Mouse (Mus musculus): ENCODE data around the gene Zfp366. TPM values are rescaled to one million over a fixed set of nuclear protein-coding genes. Genes with fewer than 3 reads are reported as not detected.
"Not testable (repeated sequence)": the region's sequence is repeated elsewhere in the genome, so short reads cannot be mapped to it uniquely, and the experiment has no call there.

Gene Zfp366
- polyA plus RNA-seq, 1 experiment = 0.01 TPM

GRCm38 (mm10) chr13:99169401-99169800, 15.2 kb upstream of the Zfp366 start:
- Histone ChIP-seq H3ac (ENCODE audit: control insufficient read depth, insufficient read length) (no peak overlapping the region), H3K79me2 (ENCODE audit: control insufficient read depth, insufficient read depth) (no peaks in the 10 kb centered on the region), H3K36me3 (ENCODE audit: control insufficient read depth, insufficient read depth) (no peaks in the 10 kb centered on the region), H3K4me2 (ENCODE audit: low read depth) (no peak overlapping the region), H3K4me3 (no peak overlapping the region), H3K27me3 (ENCODE audit: control insufficient read depth, insufficient read depth, insufficient read length) (no peaks in the 10 kb centered on the region)
- TF ChIP-seq TCF3 (IDR thresholded peaks at IDR 0.05; ENCODE audit: insufficient read length, low read depth) (no peak), POLR2AphosphoS2 (IDR thresholded peaks at IDR 0.05; ENCODE audit: insufficient read length, low read depth) (no peak), MYOD1 (IDR thresholded peaks at IDR 0.05; ENCODE audit: control insufficient read depth in 1 of 3, insufficient read length in 2 of 3, low read depth in 2 of 3) (no peak), POLR2A (IDR thresholded peaks at IDR 0.05; ENCODE audit: insufficient read length, low read depth) (no peak), TCF12 (IDR thresholded peaks at IDR 0.05; ENCODE audit: insufficient read depth, poor library complexity, severe bottlenecking) (no peak), REST (IDR thresholded peaks at IDR 0.05; ENCODE audit: insufficient read depth, insufficient read length) (no peak), MYOG (IDR thresholded peaks at IDR 0.05; ENCODE audit: control insufficient read depth in 1 of 3, insufficient read depth in 1 of 3, insufficient read length in 2 of 3, low read depth in 2 of 3) (no peak), SRF (IDR thresholded peaks at IDR 0.05; ENCODE audit: control insufficient read depth, insufficient read length, low read depth) (no peak), USF1 (IDR thresholded peaks at IDR 0.05; ENCODE audit: low read depth) (no peak), E2F4 (IDR thresholded peaks at IDR 0.05; ENCODE audit: insufficient read depth) (no peak), MAX (IDR thresholded peaks at IDR 0.05; ENCODE audit: low read depth) (no peak), CEBPB (IDR thresholded peaks at IDR 0.05; ENCODE audit: insufficient read depth, poor library complexity, severe bottlenecking) (no peak)

- H3ac ChIP-seq (ENCODE audit: control insufficient read depth, insufficient read length) = no peak overlapping the region
- peak overlapping the region; percentile 48 for H3K4me2 ChIP-seq (ENCODE audit: low read depth)
- no peaks in the 10 kb centered on the region for H3K36me3 ChIP-seq (ENCODE audit: control insufficient read depth, insufficient read depth)
- H3K4me3 ChIP-seq = no peak overlapping the region
- no peaks in the 10 kb centered on the region for H3K79me2 ChIP-seq (ENCODE audit: control insufficient read depth, insufficient read depth)
- TF ChIP-seq MYOD1 (IDR thresholded peaks at IDR 0.05; ENCODE audit: control insufficient read depth in 1 of 3, insufficient read length in 2 of 3, low read depth in 2 of 3) = no peak
- no peak for TF ChIP-seq POLR2A (IDR thresholded peaks at IDR 0.05; ENCODE audit: insufficient read length, low read depth)
- no peak for TF ChIP-seq CEBPB (IDR thresholded peaks at IDR 0.05; ENCODE audit: insufficient read depth, poor library complexity, severe bottlenecking)
- no peak for TF ChIP-seq MAX (IDR thresholded peaks at IDR 0.05; ENCODE audit: low read depth)
- TF ChIP-seq REST (IDR thresholded peaks at IDR 0.05; ENCODE audit: insufficient read depth, insufficient read length) = no peak
- TF ChIP-seq TCF12 (IDR thresholded peaks at IDR 0.05; ENCODE audit: insufficient read depth, poor library complexity, severe bottlenecking) = no peak
- TF ChIP-seq POLR2AphosphoS2 (IDR thresholded peaks at IDR 0.05; ENCODE audit: insufficient read length, low read depth) = no peak
- no peak for TF ChIP-seq USF1 (IDR thresholded peaks at IDR 0.05; ENCODE audit: low read depth)
- no peak for TF ChIP-seq E2F4 (IDR thresholded peaks at IDR 0.05; ENCODE audit: insufficient read depth)
- TF ChIP-seq SRF (IDR thresholded peaks at IDR 0.05; ENCODE audit: control insufficient read depth, insufficient read length, low read depth) = no peak
- no peak for TF ChIP-seq TCF3 (IDR thresholded peaks at IDR 0.05; ENCODE audit: insufficient read length, low read depth)
- TF ChIP-seq MYOG (IDR thresholded peaks at IDR 0.05; ENCODE audit: control insufficient read depth in 1 of 3, insufficient read depth in 1 of 3, insufficient read length in 2 of 3, low read depth in 2 of 3) = no peak
- H3K27me3 ChIP-seq (ENCODE audit: control insufficient read depth, insufficient read depth, insufficient read length) = no peaks in the 10 kb centered on the region
Measured at GRCm38 (mm10) chr13:99170337-99170736, 14.3 kb upstream of the Zfp366 start.

- Histone ChIP-seq H3K79me2 (ENCODE audit: control insufficient read depth, insufficient read depth) (no peaks in the 10 kb centered on the region), H3K27me3 (ENCODE audit: control insufficient read depth, insufficient read depth, insufficient read length) (no peaks in the 10 kb centered on the region), H3K36me3 (ENCODE audit: control insufficient read depth, insufficient read depth) (no peaks in the 10 kb centered on the region), H3K4me2 (ENCODE audit: low read depth) (no peak overlapping the region), H3ac (ENCODE audit: control insufficient read depth, insufficient read length) (no peak overlapping the region), H3K4me3 (no peak overlapping the region)
- TF ChIP-seq POLR2A (IDR thresholded peaks at IDR 0.05; ENCODE audit: insufficient read length, low read depth) = no peak
- TF ChIP-seq SRF (IDR thresholded peaks at IDR 0.05; ENCODE audit: control insufficient read depth, insufficient read length, low read depth) = no peak
- TF ChIP-seq E2F4 (IDR thresholded peaks at IDR 0.05; ENCODE audit: insufficient read depth) = no peak
- TF ChIP-seq POLR2AphosphoS2 (IDR thresholded peaks at IDR 0.05; ENCODE audit: insufficient read length, low read depth) = no peak
- TF ChIP-seq MYOG (IDR thresholded peaks at IDR 0.05; ENCODE audit: control insufficient read depth in 1 of 3, insufficient read depth in 1 of 3, insufficient read length in 2 of 3, low read depth in 2 of 3) = no peak
Measured at GRCm38 (mm10) chr13:99173849-99174248, 10.8 kb upstream of the Zfp366 start.

GRCm38 (mm10) chr13:99182828-99183227, 1.8 kb upstream of the Zfp366 start:
- H3ac ChIP-seq (ENCODE audit: control insufficient read depth, insufficient read length); H3K36me3 ChIP-seq (ENCODE audit: control insufficient read depth, insufficient read depth); H3K4me2 ChIP-seq (ENCODE audit: low read depth); H3K79me2 ChIP-seq (ENCODE audit: control insufficient read depth, insufficient read depth); H3K27me3 ChIP-seq (ENCODE audit: control insufficient read depth, insufficient read depth, insufficient read length); H3K4me3 ChIP-seq: not testable (repeated sequence)

- Histone ChIP-seq H3K79me2 (ENCODE audit: control insufficient read depth, insufficient read depth) (no peaks in the 10 kb centered on the region), H3ac (ENCODE audit: control insufficient read depth, insufficient read length) (no peak overlapping the region), H3K27me3 (ENCODE audit: control insufficient read depth, insufficient read depth, insufficient read length) (no peaks in the 10 kb centered on the region), H3K36me3 (ENCODE audit: control insufficient read depth, insufficient read depth) (no peaks in the 10 kb centered on the region), H3K4me2 (ENCODE audit: low read depth) (no peak overlapping the region), H3K4me3 (no peak overlapping the region)
- TF ChIP-seq POLR2A (IDR thresholded peaks at IDR 0.05; ENCODE audit: insufficient read length, low read depth) (no peak), TCF12 (IDR thresholded peaks at IDR 0.05; ENCODE audit: insufficient read depth, poor library complexity, severe bottlenecking) (no peak), MAX (IDR thresholded peaks at IDR 0.05; ENCODE audit: low read depth) (no peak), CEBPB (IDR thresholded peaks at IDR 0.05; ENCODE audit: insufficient read depth, poor library complexity, severe bottlenecking) (no peak), TCF3 (IDR thresholded peaks at IDR 0.05; ENCODE audit: insufficient read length, low read depth) (no peak), USF1 (IDR thresholded peaks at IDR 0.05; ENCODE audit: low read depth) (no peak), POLR2AphosphoS2 (IDR thresholded peaks at IDR 0.05; ENCODE audit: insufficient read length, low read depth) (no peak)
Measured at GRCm38 (mm10) chr13:99183257-99183895, 1.2 kb upstream of the Zfp366 start.
